Mouse (Mus musculus) intestine, embryonic 16.5 days (tissue): Measurements from ENCODE around the gene Rpsa. TPM values are rescaled to one million over a fixed set of nuclear protein-coding genes. Genes with fewer than 3 reads are reported as not detected.

Experiments
- ATAC-seq: fragments of 200-750 bp; cut with Nextera tagmentation; 2 replicates; pipeline ENCODE4 v1.8.0; 2017; ENCODE audit warnings: moderate TSS enrichment, moderate library complexity
- H3K27ac ChIP-seq: fragments of 300-500 bp; sonication (generic); 2 replicates; pipeline ENCODE4 v1.5.1; 2014; ENCODE audit warnings: mild to moderate bottlenecking, low read length
- H3K27me3 ChIP-seq: fragments of 300-500 bp; sonication (generic); replicated peaks from 2 replicates; pipeline ENCODE4 v1.6.1; 2014; ENCODE audit warnings: low read length, control low read depth, mixed read lengths; ENCODE audit not compliant: control insufficient read depth, insufficient read depth
- H3K36me3 ChIP-seq: fragments of 300-500 bp; sonication (generic); 2 replicates; pipeline ENCODE4 v1.6.1; 2014; ENCODE audit warnings: low read length, control low read depth; ENCODE audit not compliant: control insufficient read depth, insufficient read depth
- H3K4me1 ChIP-seq: fragments of 300-500 bp; sonication (generic); 2 replicates; pipeline ENCODE4 v1.6.1; 2014; ENCODE audit warnings: low read length, control low read depth, mixed read lengths; ENCODE audit not compliant: control insufficient read depth, insufficient read depth
- H3K4me2 ChIP-seq: fragments of 300-500 bp; sonication (generic); 2 replicates; pipeline ENCODE4 v1.6.1; 2014; ENCODE audit warnings: low read depth, low read length, control low read depth
- H3K4me3 ChIP-seq: fragments of 300-500 bp; sonication (generic); 2 replicates; pipeline ENCODE4 v1.5.1; 2014; ENCODE audit warnings: mild to moderate bottlenecking, low read length
- H3K9ac ChIP-seq: fragments of 300-500 bp; sonication (generic); 2 replicates; pipeline ENCODE4 v1.6.1; 2014; ENCODE audit warnings: low read depth, low read length
- H3K9me3 ChIP-seq: fragments of 300-500 bp; sonication (generic); 2 replicates; pipeline ENCODE4 v1.6.1; 2016; ENCODE audit warnings: low read length, control low read depth; ENCODE audit not compliant: control insufficient read depth
- WGBS: fragments of 180-500 bp; shearing (Covaris S2); extraction: QIAGEN DNeasy Blood & Tissue Kit; methylation state at CpG from one replicate; pipeline ENCODE4 v1.1.7; 2014; 5-methylcytosine and 5-hydroxymethylcytosine counted together
- polyA plus RNA-seq: library from polyadenylated mRNA; unstranded; fragments of >200 nt; fragmentation: Nextera tagmentation; extraction: Ambion mirVana; gene quantifications from 2 replicates; pipeline ENCODE4 v1.2.1, GENCODE M21; 2015

The Rpsa gene
- polyA plus RNA-seq, result 1,264 and 1,381 TPM in 2 replicates

DNA sequence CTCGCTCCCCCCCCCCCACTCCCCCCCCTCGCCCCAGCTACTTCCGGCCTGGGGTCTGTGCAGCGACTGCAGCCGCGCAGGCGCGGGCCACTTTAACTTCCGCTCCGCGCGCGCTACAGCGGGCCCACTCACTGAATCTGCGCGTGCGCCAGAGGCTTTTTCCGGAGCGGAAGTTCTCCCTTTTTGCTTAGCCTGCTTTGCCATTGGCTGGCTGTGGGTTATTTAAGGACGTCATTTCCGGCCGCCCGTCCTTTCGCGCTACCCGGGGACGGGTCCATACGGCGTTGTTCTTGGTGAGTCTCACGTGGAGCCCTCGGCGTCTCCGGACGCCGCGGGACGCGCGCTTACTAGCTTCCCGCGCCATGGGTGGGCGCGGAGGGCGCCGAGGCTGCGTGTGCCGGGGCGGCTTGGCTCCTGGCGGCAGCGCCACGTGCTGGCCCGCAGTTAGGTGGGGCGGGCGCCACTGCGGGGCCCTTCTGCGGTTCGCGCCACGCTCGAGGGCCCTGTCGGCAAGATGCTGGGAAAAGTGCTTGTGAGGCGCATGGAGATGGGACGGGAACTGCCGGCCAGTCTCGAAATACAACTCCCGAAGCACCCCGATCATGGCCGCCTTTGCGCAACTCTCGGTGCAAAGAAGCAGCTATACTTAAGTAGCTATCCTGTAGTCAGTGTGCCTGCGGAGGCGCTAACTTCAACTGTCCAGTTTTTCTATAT lies at the start of gene Rpsa:
Gene Rpsa, plus strand, starts transcription at position 152 of the 714 bp plus-strand sequence.
- H3K4me2 ChIP-seq, result peak within 1 kb of the TSS; percentile 63
- H3K4me1 ChIP-seq, result peaks cover 12% of the 10 kb centered on the region
- H3K36me3 ChIP-seq, result peaks cover 12% of the 10 kb centered on the region
- ATAC-seq, result peak; percentile 97
- WGBS, result under 1% methylated on average over 71 of the region's 72 CpGs
- peak within 1 kb of the TSS; percentile 88 for H3K4me3 ChIP-seq
- H3K9ac ChIP-seq, result peak within 1 kb of the TSS; percentile 95
- H3K27ac ChIP-seq, result peak within 1 kb of the TSS; percentile 88
- no peaks in the 10 kb centered on the region for H3K27me3 ChIP-seq
- H3K9me3 ChIP-seq, result no peaks in the 10 kb centered on the region

DNA sequence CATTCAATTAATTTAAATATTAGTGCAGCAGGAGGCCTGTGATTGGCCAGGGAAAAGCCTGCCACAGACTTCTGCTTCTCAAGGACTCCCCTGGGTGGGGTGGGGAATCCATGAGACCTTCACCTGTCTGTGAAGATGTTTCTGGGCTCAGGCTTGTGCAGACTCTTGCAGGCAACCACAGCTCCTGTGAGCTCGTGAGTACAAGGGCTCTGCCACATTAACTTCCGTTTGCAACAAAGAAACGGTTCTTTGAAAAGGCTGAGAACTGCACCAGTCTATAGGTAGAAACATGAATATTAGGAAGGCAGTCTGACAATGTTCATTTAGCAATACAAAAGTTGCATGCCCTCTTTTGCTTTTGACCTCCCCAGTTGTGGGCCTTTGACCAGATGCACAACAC lies 49.2 kb upstream of the Rpsa start:
- H3K36me3 ChIP-seq, result no peaks in the 10 kb centered on the region
- no peaks in the 10 kb centered on the region for H3K4me1 ChIP-seq
- H3K4me3 ChIP-seq, result no peak overlapping the region
- 84% methylated on average over 3 of the region's 3 CpGs for WGBS
- ATAC-seq, result no peak
- H3K4me2 ChIP-seq, result no peak overlapping the region
- H3K27me3 ChIP-seq, result no peaks in the 10 kb centered on the region
- H3K9ac ChIP-seq, result no peak overlapping the region
- no peaks in the 10 kb centered on the region; the same call in 1 of the 2 replicates for H3K9me3 ChIP-seq
- H3K27ac ChIP-seq, result no peak overlapping the region

DNA sequence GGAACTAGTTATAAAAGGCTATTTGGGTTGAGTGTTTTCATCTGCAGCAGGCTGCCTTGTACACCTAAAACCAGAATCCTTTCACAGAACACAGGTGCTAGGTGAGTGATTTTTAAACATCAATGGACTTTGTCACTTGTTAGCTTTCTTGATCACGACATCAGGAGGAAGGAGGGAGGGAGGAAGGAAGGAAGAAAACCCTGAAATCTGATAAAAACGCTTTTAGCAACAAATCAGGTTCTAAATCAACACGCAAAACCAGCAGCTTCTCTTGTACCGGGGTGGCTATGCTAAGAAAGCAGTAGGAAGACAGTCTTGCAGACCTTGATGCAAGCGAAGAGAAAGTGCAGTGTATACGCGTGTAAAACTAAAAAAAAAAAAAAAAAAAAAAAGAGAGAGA lies 47.6 kb upstream of the Rpsa start:
- H3K9ac ChIP-seq, result no peak overlapping the region
- H3K27me3 ChIP-seq, result no peaks in the 10 kb centered on the region
- H3K4me2 ChIP-seq, result no peak overlapping the region
- H3K36me3 ChIP-seq, result no peaks in the 10 kb centered on the region
- H3K4me1 ChIP-seq, result no peaks in the 10 kb centered on the region
- H3K9me3 ChIP-seq, result no peaks in the 10 kb centered on the region; the same call in 1 of the 2 replicates
- 73% methylated on average over 7 of the region's 7 CpGs for WGBS
- ATAC-seq, result no peak
- no peak overlapping the region for H3K4me3 ChIP-seq
- H3K27ac ChIP-seq, result no peak overlapping the region

DNA sequence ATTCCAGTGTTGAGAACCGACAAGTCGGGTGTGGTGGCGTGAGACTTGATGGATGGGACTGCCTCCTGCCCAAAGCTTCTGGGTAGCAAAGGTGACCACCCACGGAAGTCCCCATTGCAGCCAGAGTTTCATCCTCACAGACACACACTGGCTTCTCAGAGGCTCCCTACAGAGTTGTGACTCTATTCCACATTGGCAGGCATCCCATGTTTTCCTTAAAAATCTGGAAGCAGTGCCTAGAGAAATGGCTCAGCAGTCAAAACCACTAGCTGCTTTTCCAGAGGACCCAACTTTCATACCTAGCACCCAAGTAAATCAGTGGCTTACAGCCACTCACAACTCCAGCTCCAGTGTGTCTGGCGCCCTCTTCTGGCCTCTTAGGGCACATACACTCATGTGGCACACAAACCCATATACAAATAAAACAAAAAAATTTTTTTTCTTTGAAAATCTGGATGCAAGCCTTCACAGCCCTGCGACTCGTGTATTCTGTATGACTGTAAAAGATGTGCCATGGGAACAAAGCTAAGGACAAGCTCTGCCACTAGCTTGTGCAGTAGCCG lies 46.9 kb upstream of the Rpsa start:
- no peak overlapping the region for H3K4me3 ChIP-seq
- H3K4me1 ChIP-seq, result no peaks in the 10 kb centered on the region
- no peak overlapping the region for H3K4me2 ChIP-seq
- no peaks in the 10 kb centered on the region for H3K36me3 ChIP-seq
- no peaks in the 10 kb centered on the region for H3K27me3 ChIP-seq
- H3K9me3 ChIP-seq, result no peaks in the 10 kb centered on the region; the same call in 1 of the 2 replicates
- ATAC-seq, result no peak
- no peak overlapping the region for H3K9ac ChIP-seq
- no peak overlapping the region for H3K27ac ChIP-seq
- 81% methylated on average over 8 of the region's 8 CpGs for WGBS

DNA sequence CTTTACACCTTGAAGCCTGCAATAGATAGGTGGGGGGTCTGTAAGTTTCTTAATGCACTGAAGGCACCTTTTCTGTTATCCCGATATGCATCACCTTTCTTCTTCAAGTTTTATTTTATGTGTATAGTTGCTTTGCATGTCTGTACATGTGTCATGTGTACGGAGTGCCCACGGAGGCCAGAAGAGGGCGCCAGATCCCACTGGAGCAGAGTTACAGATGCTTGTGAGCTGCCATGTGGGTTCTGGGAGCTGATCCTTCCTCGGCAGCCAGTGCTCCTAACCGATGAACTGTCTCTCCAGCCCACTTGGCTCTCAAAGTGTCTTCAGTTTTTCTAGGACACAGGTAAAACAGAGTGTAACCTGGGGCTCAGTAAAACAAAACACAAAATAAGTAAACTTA lies 46.2 kb upstream of the Rpsa start:
- H3K36me3 ChIP-seq, result no peaks in the 10 kb centered on the region
- 77% methylated on average over 6 of the region's 6 CpGs for WGBS
- no peaks in the 10 kb centered on the region; the same call in 1 of the 2 replicates for H3K9me3 ChIP-seq
- H3K27ac ChIP-seq, result no peak overlapping the region
- no peaks in the 10 kb centered on the region for H3K4me1 ChIP-seq
- no peak overlapping the region for H3K4me3 ChIP-seq
- no peak overlapping the region for H3K9ac ChIP-seq
- H3K27me3 ChIP-seq, result no peaks in the 10 kb centered on the region
- no peak for ATAC-seq
- H3K4me2 ChIP-seq, result no peak overlapping the region

DNA sequence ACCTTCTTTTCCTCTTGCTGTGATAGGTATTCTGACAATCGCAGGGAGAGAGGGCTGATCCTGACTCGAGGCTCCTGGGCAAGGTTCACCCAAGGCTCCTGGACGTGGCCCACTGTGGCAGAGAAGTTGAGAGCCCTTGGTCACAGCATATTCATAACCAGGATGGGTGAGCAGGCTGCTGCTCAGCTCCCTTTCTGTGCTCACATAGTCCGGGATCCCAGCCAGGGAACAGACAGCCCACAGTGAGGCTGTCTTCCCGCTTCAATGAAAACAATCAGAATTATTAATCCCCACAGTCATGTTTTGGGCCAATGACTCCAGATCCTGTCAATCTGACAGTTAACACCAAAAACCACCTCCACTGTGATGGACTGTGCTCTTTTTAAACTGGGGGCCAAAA lies 45.5 kb upstream of the Rpsa start:
- H3K9me3 ChIP-seq, result no peaks in the 10 kb centered on the region; the same call in 1 of the 2 replicates
- no peaks in the 10 kb centered on the region for H3K4me1 ChIP-seq
- WGBS, result 73% methylated on average over 5 of the region's 5 CpGs
- no peak overlapping the region for H3K27ac ChIP-seq
- no peak for ATAC-seq
- no peak overlapping the region for H3K4me2 ChIP-seq
- H3K36me3 ChIP-seq, result no peaks in the 10 kb centered on the region
- H3K9ac ChIP-seq, result no peak overlapping the region
- no peak overlapping the region for H3K4me3 ChIP-seq
- no peaks in the 10 kb centered on the region for H3K27me3 ChIP-seq

DNA sequence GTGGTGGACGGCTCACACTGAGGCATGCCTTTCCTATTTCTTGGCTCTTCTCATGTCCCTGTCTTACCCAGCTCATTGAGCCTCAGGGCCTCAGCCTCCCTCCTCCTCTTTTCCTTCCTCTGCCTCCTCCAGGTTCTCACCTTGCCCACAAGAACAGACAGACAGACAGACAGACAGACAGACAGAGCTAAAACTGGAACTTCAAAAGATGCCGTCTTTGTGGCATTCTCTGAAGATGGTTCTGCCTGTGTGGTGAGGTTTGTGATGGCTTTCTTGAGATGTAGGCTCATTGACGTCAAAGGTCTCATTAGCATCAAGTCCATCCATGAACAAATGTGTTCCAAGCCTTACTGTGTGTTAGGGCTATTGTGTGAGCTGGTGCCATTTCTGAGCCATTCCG lies 44.8 kb upstream of the Rpsa start:
- H3K9ac ChIP-seq, result no peak overlapping the region
- no peaks in the 10 kb centered on the region for H3K4me1 ChIP-seq
- no peak overlapping the region for H3K4me2 ChIP-seq
- H3K4me3 ChIP-seq, result no peak overlapping the region
- 73% methylated on average over 4 of the region's 4 CpGs for WGBS
- no peak for ATAC-seq
- H3K27me3 ChIP-seq, result no peaks in the 10 kb centered on the region
- no peaks in the 10 kb centered on the region; the same call in 1 of the 2 replicates for H3K9me3 ChIP-seq
- H3K27ac ChIP-seq, result no peak overlapping the region
- H3K36me3 ChIP-seq, result no peaks in the 10 kb centered on the region

DNA sequence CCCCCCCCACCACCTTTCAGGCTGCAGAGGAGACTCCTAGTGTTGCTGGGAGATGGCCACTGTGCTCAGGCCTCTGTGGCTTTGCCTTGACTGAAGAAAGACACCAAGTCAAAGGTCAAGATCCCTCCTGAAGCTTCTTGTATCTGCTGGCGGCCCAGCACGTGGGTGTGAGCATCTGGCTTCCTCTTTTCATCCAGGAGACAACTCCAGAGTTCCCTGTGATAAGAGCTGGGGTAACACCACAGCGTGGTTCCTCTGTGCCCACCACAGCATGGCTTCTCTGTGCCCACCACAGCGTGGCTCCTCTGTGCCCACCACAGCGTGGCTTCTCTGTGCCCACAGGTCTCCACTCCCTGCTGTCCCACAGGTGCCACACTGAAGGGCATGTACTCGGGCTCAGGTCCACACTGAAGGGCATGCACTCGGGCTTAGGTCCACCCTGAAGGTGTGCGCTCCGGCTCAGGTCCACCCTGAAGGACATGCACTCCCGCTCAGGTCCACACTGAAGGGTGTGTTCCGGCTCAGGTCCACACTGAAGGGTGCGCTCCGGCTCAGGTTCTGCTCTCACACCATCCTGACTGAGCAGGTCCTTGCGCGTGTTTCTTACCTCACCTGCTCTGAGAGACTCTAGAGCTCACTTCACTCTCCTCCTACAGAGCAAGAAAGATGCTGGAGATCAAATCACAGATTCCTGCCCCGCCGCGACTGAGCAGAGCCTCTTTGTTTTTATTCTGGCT lies 44.2 kb upstream of the Rpsa start:
- H3K4me3 ChIP-seq, result no peak overlapping the region
- 81% methylated on average over 18 of the region's 18 CpGs for WGBS
- H3K9me3 ChIP-seq, result no peaks in the 10 kb centered on the region; the same call in 1 of the 2 replicates
- H3K36me3 ChIP-seq, result no peaks in the 10 kb centered on the region
- no peaks in the 10 kb centered on the region for H3K4me1 ChIP-seq
- ATAC-seq, result no peak
- no peak overlapping the region for H3K4me2 ChIP-seq
- no peak overlapping the region for H3K9ac ChIP-seq
- no peaks in the 10 kb centered on the region for H3K27me3 ChIP-seq
- H3K27ac ChIP-seq, result no peak overlapping the region

DNA sequence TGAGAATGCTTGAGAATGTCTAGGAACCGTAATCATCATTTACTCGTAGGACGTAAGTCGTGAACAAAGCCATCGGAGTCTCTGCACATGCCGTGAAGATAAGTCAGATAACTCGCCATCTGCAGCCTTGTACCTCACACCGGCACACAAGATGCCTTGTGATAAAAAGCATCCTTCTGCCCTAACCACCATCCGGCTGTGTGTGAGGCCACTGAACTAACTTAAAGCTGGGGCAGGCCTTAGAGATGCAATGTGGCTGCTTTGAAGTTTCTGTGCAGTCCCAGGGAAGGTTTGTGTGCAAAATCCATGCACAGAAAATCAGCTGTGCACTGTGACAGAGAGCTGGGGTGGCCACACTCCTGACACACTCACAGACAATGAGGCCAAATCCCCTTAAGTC lies 43.1 kb upstream of the Rpsa start:
- H3K4me2 ChIP-seq, result no peak overlapping the region
- no peaks in the 10 kb centered on the region for H3K27me3 ChIP-seq
- no peaks in the 10 kb centered on the region for H3K36me3 ChIP-seq
- no peak for ATAC-seq
- H3K9ac ChIP-seq, result no peak overlapping the region
- H3K4me1 ChIP-seq, result no peaks in the 10 kb centered on the region
- no peak overlapping the region for H3K4me3 ChIP-seq
- no peak overlapping the region for H3K27ac ChIP-seq
- no peaks in the 10 kb centered on the region; the same call in 1 of the 2 replicates for H3K9me3 ChIP-seq
- WGBS, result 83% methylated on average over 9 of the region's 9 CpGs
